Mouse (Mus musculus) kidney, postnatal 14 days (tissue): Measurements from ENCODE around the gene March10.

Experiments used
- DNase-seq: peaks from one replicate; pipeline ENCODE4 v3.0.0; 2022; ENCODE audit warnings: mixed read lengths

Gene March10

GRCm38 (mm10) chr11:105349780-105350324 lies 106.7 kb downstream of the March10 start:
- no peak for DNase-seq

- DNase-seq: no peak
Observed at GRCm38 (mm10) chr11:105348495-105348982, 108.0 kb downstream of the March10 start.

- DNase-seq: peak; percentile 85
Observed at GRCm38 (mm10) chr11:105347162-105348161, 109.1 kb downstream of the March10 start.

- peak; percentile 49 for DNase-seq
Observed at GRCm38 (mm10) chr11:105345284-105345683, 111.3 kb downstream of the March10 start.

- no peak for DNase-seq
Observed at GRCm38 (mm10) chr11:105338596-105339390, 117.7 kb downstream of the March10 start.

GRCm38 (mm10) chr11:105333867-105334670 lies 122.5 kb downstream of the March10 start:
- no peak for DNase-seq

- DNase-seq: peak; percentile 66
Observed at GRCm38 (mm10) chr11:105332468-105332867, 124.1 kb downstream of the March10 start.

GRCm38 (mm10) chr11:105331732-105332131 lies 124.8 kb downstream of the March10 start:
- DNase-seq: peak; percentile 79

GRCm38 (mm10) chr11:105331129-105331528 lies 125.4 kb downstream of the March10 start:
- no peak for DNase-seq

GRCm38 (mm10) chr11:105329962-105330361 lies 126.6 kb downstream of the March10 start:
- DNase-seq: no peak

GRCm38 (mm10) chr11:105327101-105327500 lies 129.4 kb downstream of the March10 start:
- no peak for DNase-seq

- DNase-seq: no peak
Observed at GRCm38 (mm10) chr11:105323530-105323929, 133.0 kb downstream of the March10 start.

GRCm38 (mm10) chr11:105321090-105321489 lies 135.4 kb downstream of the March10 start:
- DNase-seq: no peak

- DNase-seq: no peak
Observed at GRCm38 (mm10) chr11:105317769-105318168, 138.8 kb downstream of the March10 start.

- DNase-seq: no peak
Observed at GRCm38 (mm10) chr11:105316121-105316520, 140.4 kb downstream of the March10 start.

- DNase-seq: no peak
Observed at GRCm38 (mm10) chr11:105315296-105315695, 141.2 kb downstream of the March10 start.

- DNase-seq: no peak
Observed at GRCm38 (mm10) chr11:105313633-105314014, 142.9 kb downstream of the March10 start.

- DNase-seq: peak; percentile 81
Observed at GRCm38 (mm10) chr11:105312972-105313632, 143.4 kb downstream of the March10 start.

GRCm38 (mm10) chr11:105312311-105312942 lies 144.1 kb downstream of the March10 start:
- no peak for DNase-seq

- peak; percentile 75 for DNase-seq
Observed at GRCm38 (mm10) chr11:105311291-105311975, 145.1 kb downstream of the March10 start.
